Mouse (Mus musculus): ENCODE data around the gene Olfml3. TPM values are rescaled to one million over a fixed set of nuclear protein-coding genes. Genes with fewer than 3 reads are reported as not detected.

Olfml3 gene
- total RNA-seq, 2 experiments from 2014 or later, result 0.91 to 1.7 TPM

DNA sequence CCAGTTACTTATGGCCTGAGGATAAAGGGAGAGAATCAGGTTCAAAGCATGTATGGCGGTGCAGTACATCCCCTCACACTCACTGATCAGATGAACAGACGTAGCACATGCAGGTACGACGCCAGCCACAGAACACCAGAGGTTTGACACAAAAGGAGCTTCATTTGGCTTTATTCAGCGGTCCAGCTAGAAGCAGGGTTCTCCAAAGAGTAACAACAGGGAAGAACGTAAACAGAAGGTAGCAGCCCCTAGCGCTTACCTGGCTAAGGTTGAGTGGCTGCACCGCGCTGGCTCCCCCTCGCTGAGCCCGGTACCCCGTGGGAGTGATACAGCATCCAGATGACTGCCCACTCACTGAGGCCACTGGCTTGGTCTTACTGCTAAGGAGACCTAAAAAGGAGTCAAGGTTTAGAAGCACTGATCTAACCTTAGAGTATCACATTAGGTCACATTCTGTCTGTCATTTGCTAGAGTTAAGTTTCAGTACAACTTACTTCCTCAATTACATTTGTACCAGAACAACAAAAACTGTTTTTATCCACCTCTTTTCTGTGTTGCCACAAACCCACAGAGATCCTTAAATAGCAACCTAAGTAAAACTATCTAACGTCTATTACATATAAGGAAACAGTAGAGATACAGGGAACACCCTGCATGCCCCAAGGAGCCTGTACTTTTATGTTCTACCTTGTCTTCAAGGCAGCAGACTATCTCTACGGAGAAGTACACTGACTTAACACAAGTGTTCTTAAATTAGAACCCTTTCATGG lies 7.4 kb upstream of the Olfml3 start:
- no peak for ATAC-seq (replicated peaks; ENCODE audit: low FRiP score, poor library complexity, severe bottlenecking)

DNA sequence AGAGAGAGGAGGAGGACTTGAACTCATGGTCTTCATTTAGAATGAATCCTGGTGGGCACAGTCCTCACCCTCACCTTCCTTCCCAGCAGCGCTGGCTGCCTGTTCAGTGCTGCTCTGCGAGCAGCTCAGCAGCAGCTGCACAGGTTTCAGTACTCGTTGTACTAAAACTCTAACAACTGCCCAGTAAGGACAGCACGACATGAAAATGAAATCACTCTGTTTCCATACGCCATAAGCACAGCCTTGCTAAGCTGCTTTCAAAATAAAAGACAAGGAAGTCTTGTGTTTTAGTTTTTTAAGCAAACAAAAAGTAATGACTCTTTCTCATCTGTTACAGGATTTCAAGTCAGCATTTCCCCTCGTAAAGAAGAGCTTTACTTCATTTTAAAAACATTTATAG lies 5.4 kb upstream of the Olfml3 start:
- ATAC-seq (replicated peaks; ENCODE audit: low FRiP score, poor library complexity, severe bottlenecking), result no peak

DNA sequence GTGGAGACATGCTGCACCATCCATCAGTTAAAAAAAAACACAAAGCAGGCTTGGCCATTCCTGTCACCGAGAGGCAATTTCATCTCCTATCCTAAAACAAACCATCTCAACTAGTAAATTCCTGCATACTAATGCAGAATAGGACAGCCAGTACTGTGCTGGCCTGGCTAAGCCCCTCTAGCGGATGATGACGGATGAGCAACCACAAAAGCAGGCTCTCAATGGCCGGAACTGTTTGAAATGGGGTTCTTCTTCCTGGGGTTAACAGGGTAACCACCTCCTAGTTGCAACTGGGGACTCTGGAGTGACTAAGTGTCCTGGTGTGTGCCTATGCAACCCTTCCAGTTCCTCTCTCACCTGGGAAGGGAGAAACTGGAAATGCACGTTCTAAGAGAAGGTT lies 2.5 kb upstream of the Olfml3 start:
- no peak for ATAC-seq (replicated peaks; ENCODE audit: low FRiP score, poor library complexity, severe bottlenecking)

DNA sequence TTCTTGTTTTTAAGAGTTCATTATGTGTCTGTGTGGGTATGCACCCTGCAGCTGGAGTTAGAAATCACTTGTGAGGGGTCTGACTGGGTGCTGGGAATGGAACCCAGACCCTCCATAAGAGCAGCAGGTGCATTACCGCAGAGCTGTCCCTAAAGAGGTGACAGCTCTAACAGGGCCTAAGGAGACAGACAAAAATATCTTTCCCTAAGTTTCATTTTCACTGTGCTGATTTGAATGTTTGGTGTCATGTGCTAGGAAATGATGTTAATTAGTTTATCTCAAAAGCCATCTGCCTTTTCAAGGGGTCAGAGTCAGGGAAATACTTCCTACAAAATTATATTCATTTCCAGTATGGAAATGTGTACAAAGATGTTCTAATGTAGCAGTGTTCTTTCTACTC lies 1.5 kb upstream of the Olfml3 start, which contains the start of gene Gm10964:
Gm10964 (plus strand) TSS at position 38 of the 400 bp plus-strand sequence.
- no peak for ATAC-seq (replicated peaks; ENCODE audit: low FRiP score, poor library complexity, severe bottlenecking)

DNA sequence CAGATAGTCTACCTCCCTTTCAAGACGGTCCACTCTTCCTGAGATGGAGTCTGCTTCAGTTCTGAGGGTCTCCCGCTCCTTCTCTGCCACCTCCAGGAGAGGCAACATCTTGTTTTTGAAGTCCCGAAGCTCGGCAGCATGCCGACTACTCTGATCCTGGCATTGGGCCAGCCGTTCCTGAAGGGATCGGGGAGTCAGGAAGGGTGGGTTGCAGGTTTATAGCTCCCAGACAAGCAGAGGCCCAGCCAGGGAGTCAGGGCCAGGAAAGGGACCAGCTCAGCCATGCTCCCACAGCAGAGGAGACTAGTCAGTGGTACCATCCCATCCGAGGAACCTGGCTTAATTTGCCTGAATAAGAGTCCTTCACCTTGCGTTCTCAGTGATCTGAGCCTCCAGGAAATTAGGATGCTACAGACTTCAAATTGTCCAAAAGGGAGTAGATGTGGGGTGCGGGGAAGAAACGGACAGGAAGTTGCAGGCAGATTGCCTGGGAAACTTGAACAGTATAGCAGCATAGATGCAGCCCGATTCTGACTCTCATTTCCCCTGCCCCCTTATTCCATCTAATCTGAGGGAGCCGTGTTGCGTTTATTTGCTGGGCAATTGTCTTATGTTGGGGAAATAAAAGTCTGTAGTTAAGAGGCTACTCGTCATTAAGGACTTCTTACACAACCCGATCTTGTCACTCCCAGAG lies 593 bp downstream of the Olfml3 start:
- no peak for ATAC-seq (replicated peaks; ENCODE audit: low FRiP score, poor library complexity, severe bottlenecking)

DNA sequence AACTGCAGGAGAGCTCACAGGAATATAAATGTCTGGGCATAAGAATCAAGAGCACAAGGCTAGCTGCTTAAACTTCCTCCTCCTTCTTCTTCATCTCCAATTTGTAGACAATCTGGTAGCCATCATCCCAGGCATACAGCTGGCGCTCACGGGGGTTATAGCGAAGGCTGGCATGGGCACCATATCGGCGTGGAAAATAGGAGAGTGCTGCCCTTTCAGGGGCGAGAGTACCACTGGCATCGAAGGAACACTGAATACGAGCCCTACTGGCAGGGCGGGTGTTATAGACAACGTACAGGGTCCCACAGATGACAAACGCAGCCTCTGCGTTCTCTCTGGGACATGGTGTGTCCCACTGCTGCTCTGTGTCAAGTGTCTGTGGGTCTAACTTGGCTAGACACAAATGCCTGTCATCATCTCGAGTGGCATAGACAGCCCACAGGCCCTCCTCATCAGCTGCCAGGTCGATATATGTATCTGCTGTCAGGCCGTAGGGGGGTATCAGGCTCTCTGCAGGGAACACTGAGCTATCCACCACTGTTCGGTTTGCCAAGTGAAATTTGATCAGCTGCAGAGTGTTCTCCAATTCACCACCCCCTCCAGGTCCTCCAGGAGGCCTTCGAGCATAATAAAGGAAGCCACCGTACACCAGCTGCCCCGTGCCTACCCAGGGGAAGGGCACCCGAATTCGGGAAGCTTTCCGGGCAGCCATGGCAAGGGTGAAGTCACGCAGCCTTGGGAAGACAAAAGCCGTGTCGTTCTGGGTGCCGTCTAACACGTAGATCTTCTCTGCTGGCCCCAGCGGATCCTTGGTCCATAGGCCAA lies 1.8 kb downstream of the Olfml3 start:
- no peak for ATAC-seq (replicated peaks; ENCODE audit: low FRiP score, poor library complexity, severe bottlenecking)

DNA sequence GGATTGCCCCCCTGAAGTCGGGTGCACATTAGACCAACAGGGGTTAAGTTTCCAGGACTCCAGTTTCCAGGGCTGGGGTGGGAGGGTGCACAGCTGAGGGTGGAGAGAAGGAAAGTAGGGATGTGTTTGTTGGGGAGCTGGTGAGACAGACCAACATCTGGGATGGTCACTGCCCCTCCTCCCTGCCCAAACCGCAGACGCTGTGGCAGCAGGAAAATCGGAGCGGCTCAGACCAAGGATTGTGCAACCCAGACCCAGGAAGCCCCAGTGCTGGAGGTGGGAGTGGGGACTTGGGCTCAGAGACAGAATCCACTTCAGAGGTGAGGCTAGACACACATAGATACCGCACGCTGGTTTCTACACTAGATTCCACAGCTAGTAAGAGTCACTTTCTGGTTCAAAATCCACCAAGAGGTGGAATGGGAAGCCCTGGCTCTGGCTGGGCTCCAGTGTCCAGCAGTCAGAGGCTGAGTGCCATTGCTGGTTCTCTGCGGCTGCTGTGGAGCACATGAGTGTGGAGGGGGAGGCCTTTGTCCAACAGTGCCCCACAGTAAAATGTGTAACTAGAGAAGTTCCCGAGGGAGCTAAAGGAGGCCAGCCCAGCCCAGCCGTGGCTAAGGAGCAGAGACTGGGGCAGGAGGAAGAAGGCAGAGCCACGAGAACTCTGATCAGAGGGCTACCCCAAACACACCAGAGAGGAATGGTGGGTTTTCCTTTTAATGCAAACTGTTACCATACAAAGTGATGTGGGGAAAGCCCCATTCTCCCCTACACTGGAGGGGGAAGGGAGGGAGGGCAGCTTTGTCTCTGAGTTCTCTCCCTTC lies 2.9 kb downstream of the Olfml3 start:
- no peak for ATAC-seq (replicated peaks; ENCODE audit: low FRiP score, poor library complexity, severe bottlenecking)

DNA sequence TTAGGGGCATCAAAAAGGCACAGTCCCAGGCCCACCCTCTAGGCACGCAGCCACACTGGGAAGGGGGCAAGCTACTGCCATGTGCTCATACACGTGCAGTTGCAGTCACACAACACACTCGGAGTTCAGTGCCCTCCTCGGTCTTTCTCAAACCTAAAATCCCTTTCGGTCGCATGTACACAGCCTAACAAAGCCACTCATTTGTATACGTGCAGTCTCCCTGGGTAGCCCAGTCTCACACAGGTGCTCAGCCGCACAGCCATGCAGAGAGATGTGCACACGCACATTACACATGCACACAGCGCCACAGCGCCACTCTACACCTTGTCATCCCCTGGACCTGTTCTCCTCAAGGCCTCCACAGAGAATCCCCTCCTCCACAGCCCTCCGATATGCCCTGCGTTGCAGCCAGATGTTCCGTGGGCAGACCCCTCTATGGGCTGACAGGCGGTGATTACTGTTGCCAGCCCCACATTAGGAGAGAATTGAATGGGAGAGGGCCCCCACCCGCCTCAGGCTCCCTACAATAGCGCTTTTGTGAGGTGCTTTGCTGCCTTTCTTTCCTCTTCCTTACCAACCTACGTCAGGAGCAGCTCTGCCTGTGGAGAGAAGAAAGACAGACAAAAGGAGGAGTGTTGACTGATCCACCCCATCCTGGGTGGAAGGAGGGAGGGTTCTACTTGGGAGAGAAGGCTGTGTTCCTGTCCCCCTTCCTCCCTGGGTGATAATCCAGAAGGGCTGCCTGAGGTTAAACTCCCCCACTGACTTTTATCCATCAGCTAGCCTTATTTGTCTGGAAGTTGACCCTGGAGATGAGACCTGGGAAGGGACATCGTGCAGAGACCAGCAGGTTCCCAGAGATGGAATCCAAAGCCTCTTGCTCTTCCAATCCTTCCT lies 3.8 kb downstream of the Olfml3 start:
- ATAC-seq (replicated peaks; ENCODE audit: low FRiP score, poor library complexity, severe bottlenecking), result no peak

DNA sequence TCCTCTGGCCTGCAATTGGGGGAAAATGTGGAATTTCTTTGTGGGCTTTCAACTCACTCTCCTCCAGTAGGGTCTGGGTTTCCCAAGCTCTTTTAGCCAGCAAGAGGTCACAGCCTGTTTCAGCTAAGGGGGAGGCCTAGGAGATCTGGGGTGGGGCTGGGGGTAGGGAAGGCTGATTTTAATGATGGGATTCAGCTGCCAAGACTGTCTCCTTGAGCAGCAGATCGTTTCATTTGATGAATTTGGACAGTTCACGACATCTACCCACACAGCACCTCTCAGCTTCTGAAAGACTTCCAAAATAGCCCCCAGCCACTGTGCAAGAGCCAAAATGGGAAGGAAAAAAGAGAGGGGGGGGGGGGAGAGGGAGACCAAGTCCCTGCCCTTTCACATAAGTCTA lies 4.6 kb downstream of the Olfml3 start:
- no peak for ATAC-seq (replicated peaks; ENCODE audit: low FRiP score, poor library complexity, severe bottlenecking)

DNA sequence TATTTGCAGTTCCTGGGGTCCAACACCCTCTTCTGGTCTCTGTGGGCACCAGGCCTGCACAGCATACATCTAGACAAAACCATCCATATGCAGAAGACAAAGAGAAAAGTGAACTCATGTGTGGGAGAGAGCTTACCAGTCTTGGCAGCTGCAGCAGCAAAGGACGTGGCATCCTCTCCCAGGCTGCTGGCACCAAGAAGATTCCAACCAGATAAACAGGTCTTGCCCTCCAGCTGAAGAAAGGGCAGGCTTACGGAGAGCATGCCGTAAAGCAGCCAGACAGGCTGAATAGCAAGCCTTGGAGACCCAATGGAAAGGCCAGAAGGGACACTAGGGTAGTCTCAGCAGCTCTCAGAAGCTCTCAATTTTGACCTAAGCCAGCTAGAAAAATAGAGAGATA lies 5.7 kb downstream of the Olfml3 start:
- no peak for ATAC-seq (replicated peaks; ENCODE audit: low FRiP score, poor library complexity, severe bottlenecking)

DNA sequence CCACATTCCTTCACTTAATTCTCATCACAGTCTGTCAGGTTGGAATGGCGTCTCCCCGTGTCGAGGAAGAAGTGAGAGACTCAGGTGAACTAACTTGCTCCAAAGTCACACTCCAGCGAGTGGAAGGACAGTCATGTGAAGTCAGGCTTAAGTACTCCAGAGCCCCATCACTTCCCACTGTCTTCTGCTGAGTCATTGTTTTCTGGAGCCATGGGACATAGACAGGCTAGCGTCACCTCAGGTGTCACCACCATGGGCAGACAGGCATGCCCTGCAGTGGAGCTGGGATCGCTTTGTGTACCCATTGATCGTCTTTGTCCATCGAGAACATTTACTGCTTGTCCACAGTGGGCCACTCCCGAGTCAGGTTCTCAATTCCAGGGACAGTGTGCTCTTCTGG lies 8.0 kb downstream of the Olfml3 start:
- no peak for ATAC-seq (replicated peaks; ENCODE audit: low FRiP score, poor library complexity, severe bottlenecking)

DNA sequence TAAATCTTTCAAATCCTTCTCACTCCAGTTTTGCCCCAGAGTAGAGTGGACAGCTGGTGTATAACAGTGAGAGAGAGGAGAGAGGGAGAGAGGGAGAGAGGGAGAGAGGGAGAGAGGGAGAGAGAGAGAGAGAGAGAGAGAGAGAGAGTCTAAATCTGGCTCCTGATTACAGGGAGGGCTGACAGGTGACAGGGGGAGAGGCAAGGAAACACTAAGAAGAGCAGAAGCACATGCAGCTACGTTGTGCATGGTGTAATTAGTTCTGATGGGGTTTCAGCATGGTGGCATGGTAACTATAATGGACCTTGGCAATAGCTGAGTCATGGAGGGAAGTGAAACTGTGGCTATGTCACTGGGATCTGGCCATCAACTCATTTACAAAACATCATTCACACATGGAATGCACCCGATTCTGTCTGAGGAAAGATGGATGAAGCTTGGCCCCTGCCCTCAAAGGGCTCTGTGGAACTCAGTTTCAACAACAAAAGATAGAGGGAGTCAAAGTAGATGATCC lies 9.9 kb downstream of the Olfml3 start:
- ATAC-seq (replicated peaks; ENCODE audit: low FRiP score, poor library complexity, severe bottlenecking), result no peak

DNA sequence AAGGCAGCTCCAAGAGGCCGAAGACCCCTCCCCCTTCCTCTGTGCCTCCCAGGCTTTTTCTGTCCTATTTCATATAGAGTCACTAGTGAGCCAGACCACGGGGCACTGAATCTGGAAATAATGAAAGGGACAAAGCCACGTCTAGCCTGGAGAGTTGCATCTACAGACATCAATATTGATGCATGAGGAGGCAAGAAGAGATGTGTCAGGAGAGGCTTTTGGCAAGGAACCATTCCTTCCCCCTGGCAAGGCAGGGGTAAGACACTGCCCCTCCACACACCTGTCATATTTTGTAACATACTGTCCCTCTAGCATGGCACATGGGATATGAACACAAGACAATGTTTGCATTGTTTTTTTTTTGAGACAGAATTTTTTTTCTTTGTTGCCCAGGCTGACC lies 11.2 kb downstream of the Olfml3 start:
- no peak for ATAC-seq (replicated peaks; ENCODE audit: low FRiP score, poor library complexity, severe bottlenecking)

DNA sequence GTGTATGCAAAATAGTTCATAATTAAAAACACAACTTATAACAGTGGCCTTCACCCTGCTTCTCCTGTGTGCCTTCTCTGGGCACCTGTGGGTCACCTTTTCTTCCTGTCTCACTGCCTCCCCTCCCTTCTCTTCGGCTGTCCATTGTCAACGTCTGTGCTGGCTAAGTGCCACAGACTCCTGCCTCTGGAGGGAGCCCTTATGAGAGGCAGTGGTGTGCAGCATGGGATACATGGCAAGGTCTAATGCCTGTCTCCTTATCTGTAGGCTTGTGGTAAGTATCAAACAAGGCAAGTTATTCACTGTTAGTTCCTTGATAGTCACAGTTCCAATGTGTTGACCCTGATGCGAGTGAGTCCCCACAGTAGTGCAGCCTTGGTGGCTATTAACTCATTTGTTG lies 13.7 kb downstream of the Olfml3 start:
- peak; percentile 70 for ATAC-seq (replicated peaks; ENCODE audit: low FRiP score, poor library complexity, severe bottlenecking)

DNA sequence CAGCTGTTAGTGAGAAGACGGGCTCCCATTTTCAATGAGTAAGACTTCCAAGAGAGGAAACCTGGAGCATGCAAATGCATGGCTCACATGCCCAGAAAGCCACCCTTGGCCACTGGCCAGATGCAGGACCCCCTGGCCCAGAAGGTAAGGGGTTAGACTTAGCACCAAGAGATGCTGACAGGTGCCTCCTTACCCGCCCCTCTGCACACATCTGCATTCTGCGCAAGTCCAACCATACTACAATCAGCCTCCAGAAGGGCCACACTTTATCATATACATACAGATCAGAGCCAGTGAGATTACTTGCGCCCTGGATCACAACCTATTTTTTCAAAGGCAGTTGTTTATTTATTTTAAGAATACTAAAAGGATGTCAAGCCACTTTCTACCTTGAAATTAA lies 19.1 kb downstream of the Olfml3 start:
- no peak for ATAC-seq (replicated peaks; ENCODE audit: low FRiP score, poor library complexity, severe bottlenecking)

DNA sequence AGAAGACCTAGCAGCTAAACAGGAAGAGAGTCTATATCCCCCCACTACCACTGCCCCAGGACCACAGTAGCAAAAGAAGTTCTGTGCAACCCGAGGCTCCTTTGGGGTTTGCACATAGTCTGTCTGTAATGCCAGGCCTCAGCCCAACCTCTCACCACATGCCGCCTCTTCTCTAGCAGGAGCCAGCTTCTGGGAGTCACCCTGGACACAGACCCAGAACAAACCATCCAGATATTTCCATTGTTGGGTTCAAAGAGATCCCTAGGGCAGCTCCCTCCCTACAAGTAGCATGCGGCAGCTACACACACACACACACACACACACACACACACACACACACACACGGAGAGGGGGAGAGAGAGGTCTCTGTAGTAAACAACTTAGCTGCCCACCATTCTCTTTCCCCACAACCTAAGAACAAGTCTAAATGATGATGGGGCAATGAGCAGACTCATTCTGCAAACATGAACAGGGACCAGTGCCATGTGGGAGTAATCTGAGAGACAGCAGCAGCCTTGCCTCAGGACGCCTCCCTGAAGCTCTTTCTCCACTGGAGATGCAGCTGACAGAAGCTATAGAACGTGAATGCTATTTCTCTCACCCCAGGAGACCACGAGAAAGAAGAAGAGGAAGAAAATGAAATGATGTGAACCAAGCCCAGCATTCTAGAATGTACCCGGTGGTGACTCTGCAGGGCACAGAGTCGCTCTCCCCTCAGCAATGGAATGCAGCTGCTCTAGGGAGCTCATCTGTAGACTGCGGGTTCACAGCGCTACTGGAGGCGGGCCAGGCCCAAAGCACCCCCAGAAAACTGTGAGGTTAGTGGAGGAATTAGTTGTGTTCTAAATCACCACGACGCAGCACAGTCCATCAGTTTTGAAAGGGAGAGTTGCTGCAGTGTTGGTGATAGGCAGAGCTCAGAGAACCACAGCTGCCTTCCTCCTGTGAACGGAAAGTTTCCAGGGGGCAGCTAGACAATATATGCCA lies 20.7 kb downstream of the Olfml3 start:
- no peak for ATAC-seq (replicated peaks; ENCODE audit: low FRiP score, poor library complexity, severe bottlenecking)

Data from erythroid progenitor cell, adult 5-6 weeks (primary cell).